Mouse (Mus musculus): ENCODE data around the gene D13Ertd608e.

GRCm38 (mm10) chr13:119817579-119818206 lies 18.1 kb upstream of the D13Ertd608e start:
- TF ChIP-seq CTCF (IDR thresholded peaks at IDR 0.05; ENCODE audit: low read depth, low read length): no peak
- TF ChIP-seq GATA1 (IDR thresholded peaks at IDR 0.05; ENCODE audit: borderline replicate concordance, low read length): no peak
- no peak for TF ChIP-seq TAL1 (conservative IDR thresholded peaks at IDR 0.05; ENCODE audit: low read depth, low read length)
- TF ChIP-seq POLR2AphosphoS5 (IDR thresholded peaks at IDR 0.05; ENCODE audit: insufficient replicate concordance, low read depth, low read length): no peak
- no peak for TF ChIP-seq GATA2 (IDR thresholded peaks at IDR 0.05; ENCODE audit: borderline replicate concordance, low read depth, low read length)

All from G1E (cell line).